Mouse (Mus musculus): ENCODE measurements at regions not wholly inside any gene's neighbourhood (a gene's known extent, or its start where the extent isn't known, plus 50 kb on each side); places are given as distances from the start of the nearest gene placed in this dataset.

- no peak for TF ChIP-seq POLR2A (IDR thresholded peaks at IDR 0.05; ENCODE audit: low read depth, low read length)
- TF ChIP-seq CTCF (IDR thresholded peaks at IDR 0.05; ENCODE audit: extremely low read depth, insufficient read depth, insufficient read length, insufficient replicate concordance), result no peak
Observed at GRCm38 (mm10) chr2:75765403-75765802, 61.0 kb upstream of the Nfe2l2 start.

Data from spleen, adult 2 months (tissue).